Mouse (Mus musculus) CH12.LX (cell line): ENCODE results near the gene Phf21a.

Source experiments
- CTCF ChIP-seq, 2 experiments: IDR thresholded peaks in 1 of 2; conservative IDR thresholded peaks in 1 of 2; 2 replicates each; pipeline ENCODE4 v1.5.1; 2011 to 2012; ENCODE audit warnings: low read depth in 2 of 2, low read length in 2 of 2, improper control_type of control experiment in 1 of 2, inconsistent platforms in 1 of 2, mild to moderate bottlenecking in 1 of 2, moderate library complexity in 1 of 2
- HCFC1 ChIP-seq: IDR thresholded peaks from 2 replicates; pipeline ENCODE4 v1.6.1; 2012; ENCODE audit warnings: low read depth, mild to moderate bottlenecking, inconsistent platforms, low read length, improper control_type of control experiment
- JUN ChIP-seq: IDR thresholded peaks from 2 replicates; pipeline ENCODE4 v1.6.1; 2011; ENCODE audit warnings: low read depth, mild to moderate bottlenecking, low read length, improper control_type of control experiment, moderate library complexity; ENCODE audit not compliant: insufficient read depth
- JUND ChIP-seq: conservative IDR thresholded peaks from 2 replicates; pipeline ENCODE4 v1.6.1; 2011; ENCODE audit warnings: low read depth, low read length, improper control_type of control experiment
- MAFK ChIP-seq: IDR thresholded peaks from 2 replicates; pipeline ENCODE4 v1.6.1; 2011; ENCODE audit warnings: low read length, improper control_type of control experiment; ENCODE audit not compliant: insufficient replicate concordance
- MAZ ChIP-seq: IDR thresholded peaks from 2 replicates; pipeline ENCODE4 v1.6.1; 2012; ENCODE audit warnings: low read depth, mild to moderate bottlenecking, inconsistent platforms, low read length, improper control_type of control experiment, moderate library complexity
- MEF2A ChIP-seq: IDR thresholded peaks from 2 replicates; pipeline ENCODE4 v1.6.1; 2014; ENCODE audit warnings: low read depth, mild to moderate bottlenecking, inconsistent platforms, low read length, improper control_type of control experiment, borderline replicate concordance
- MXI1 ChIP-seq: IDR thresholded peaks from 2 replicates; pipeline ENCODE4 v1.6.1; 2011; ENCODE audit warnings: mild to moderate bottlenecking, low read depth, low read length, improper control_type of control experiment
- POLR2A ChIP-seq: IDR thresholded peaks from 2 replicates; pipeline ENCODE4 v1.6.1; 2011; ENCODE audit warnings: low read depth, mild to moderate bottlenecking, improper control_type of control experiment, low read length
- POLR2AphosphoS2 ChIP-seq: IDR thresholded peaks from 2 replicates; pipeline ENCODE4 v1.6.1; 2011; ENCODE audit warnings: low read depth, low read length, improper control_type of control experiment
- TCF12 ChIP-seq: IDR thresholded peaks from 2 replicates; pipeline ENCODE4 v1.6.1; 2014; ENCODE audit warnings: low read depth, mild to moderate bottlenecking, inconsistent platforms, low read length, improper control_type of control experiment
- UBTF ChIP-seq: IDR thresholded peaks from 2 replicates; pipeline ENCODE4 v1.6.1; 2012; ENCODE audit warnings: low read depth, mild to moderate bottlenecking, inconsistent platforms, low read length, improper control_type of control experiment, moderate library complexity

DNA sequence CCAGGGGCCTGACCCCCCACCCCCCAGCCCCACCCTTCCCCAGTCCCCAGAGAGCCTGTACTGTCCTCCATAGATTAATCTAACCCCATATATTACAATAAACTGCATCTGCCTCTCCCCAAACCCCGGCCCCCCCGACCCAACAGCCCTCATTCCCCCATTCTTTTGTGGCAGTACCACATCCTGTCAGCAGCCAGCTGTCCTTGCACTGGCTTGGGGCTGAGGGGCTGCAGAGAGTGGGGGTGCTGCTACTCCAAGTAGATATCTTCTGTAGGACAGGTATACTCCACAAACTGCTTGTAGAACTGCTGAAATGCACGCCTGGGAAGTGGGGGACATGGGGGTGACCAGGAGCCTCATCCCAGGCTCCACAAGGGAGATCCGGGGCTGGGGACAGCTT, 291.2 kb downstream of the Phf21a start:
- TF ChIP-seq POLR2AphosphoS2 (no peak), CTCF (conservative IDR thresholded peaks at IDR 0.05 in 1 of 2, IDR thresholded peaks at IDR 0.05 in 1 of 2; ENCODE audit: low read depth in 2 of 2, low read length in 2 of 2) (no peak), POLR2A (no peak), MAFK (no peak), UBTF (no peak), HCFC1 (no peak), MAZ (no peak), TCF12 (no peak), MEF2A (no peak), JUND (no peak), JUN (no peak), MXI1 (no peak)
